Mouse (Mus musculus): Measurements from ENCODE around the gene Mcu. TPM values are rescaled to one million over a fixed set of nuclear protein-coding genes. Genes with fewer than 3 reads are reported as not detected.

The Mcu gene
- 32.4 and 34.1 TPM in 2 replicates for polyA plus RNA-seq (2012; rRNA removed)

- WGBS, result under 1% methylated on average over 36 of the region's 36 CpGs
- TF ChIP-seq POLR2A (IDR thresholded peaks at IDR 0.05; ENCODE audit: borderline replicate concordance, insufficient read depth, low read length) (peak; percentile 88), CTCF (IDR thresholded peaks at IDR 0.05; ENCODE audit: borderline replicate concordance, insufficient read depth, low read depth, low read length) (no peak)
- peak within 1 kb of the TSS; percentile 30 for H3K27ac ChIP-seq (ENCODE audit: insufficient read depth, low read length)
- DNase-seq, result peak; percentile 97 to 98
- peak within 1 kb of the TSS; percentile 63 for H3K4me3 ChIP-seq (replicated peaks; ENCODE audit: insufficient read depth, low read depth, low read length)
- H3K4me1 ChIP-seq (ENCODE audit: control insufficient read depth, insufficient read depth, low read length), result peaks cover 6% of the 10 kb centered on the region; the same call in 1 of the 2 replicates
- H3K27me3 ChIP-seq (ENCODE audit: control insufficient read depth, insufficient read depth, low read length), result no peaks in the 10 kb centered on the region
Measured at GRCm38 (mm10) chr10:59616522-59616921, at the start of gene Mcu. Mcu (minus strand) TSS chr10:59616692.

DNA sequence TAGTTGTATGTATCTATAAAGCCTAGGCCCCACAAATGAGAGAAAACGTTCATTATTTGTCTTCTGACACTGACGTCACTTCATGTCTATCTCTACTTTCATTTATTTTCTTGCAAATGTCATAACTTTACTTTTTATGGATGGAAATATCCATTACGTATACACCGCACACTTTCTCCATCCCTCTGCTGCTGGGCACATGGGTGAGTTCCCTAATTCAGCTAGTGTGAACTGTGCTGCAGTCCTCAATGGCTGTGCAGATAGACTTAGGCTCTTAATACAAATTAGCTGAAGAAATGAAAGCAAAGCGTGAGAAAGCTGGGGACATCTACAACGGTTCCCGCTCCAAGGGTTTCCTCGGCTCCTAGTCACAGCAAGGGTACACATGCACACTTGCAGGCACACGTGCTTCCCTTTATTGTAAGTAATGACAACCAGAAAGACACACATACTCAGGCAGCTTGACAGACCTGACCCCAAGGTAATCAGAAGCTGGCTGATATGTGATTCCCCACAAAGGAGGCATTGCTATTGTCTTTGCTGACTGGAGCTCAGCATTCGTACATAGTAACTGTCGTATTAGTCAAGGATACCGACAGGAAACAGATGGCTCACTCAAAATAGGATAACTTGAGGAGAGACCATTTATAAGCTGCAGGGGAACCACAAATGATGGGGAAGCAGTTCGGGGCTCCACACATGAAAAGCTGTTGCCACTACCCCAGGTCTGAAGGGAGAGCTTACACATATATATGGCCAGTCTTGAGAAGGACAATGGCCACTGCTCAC, 49.2 kb upstream of the Mcu start:
- TF ChIP-seq POLR2A (IDR thresholded peaks at IDR 0.05; ENCODE audit: borderline replicate concordance, insufficient read depth, low read length) (no peak), CTCF (IDR thresholded peaks at IDR 0.05; ENCODE audit: borderline replicate concordance, insufficient read depth, low read depth, low read length) (no peak)
- Histone ChIP-seq H3K27me3 (ENCODE audit: control insufficient read depth, insufficient read depth, low read length) (no peaks in the 10 kb centered on the region), H3K27ac (ENCODE audit: insufficient read depth, low read length) (no peak overlapping the region), H3K4me3 (replicated peaks; ENCODE audit: insufficient read depth, low read depth, low read length) (no peak overlapping the region), H3K4me1 (ENCODE audit: control insufficient read depth, insufficient read depth, low read length) (peaks cover 10% of the 10 kb centered on the region; the same call in 1 of the 2 replicates)
- DNase-seq, result peak; percentile 13 to 41
- 59% methylated on average over 13 of the region's 13 CpGs for WGBS

DNA sequence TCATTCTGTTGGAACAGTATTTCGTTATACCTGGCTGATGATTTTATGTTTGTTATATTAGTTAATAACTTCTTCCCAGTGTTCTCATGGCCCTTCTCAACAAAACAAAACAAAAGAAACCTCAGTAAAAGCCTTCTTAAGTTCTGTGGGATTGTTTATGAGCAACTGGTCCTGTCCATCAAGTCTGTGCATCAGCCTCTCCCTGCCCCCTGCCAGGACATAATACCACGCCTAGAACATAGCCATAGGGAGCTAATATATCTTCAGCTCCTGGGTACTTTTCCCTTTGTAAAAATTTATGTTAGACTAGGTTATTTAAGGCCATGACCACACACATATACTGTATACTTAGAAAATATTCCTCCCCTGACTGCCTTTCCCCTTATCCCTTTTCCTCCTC, 48.3 kb upstream of the Mcu start:
- peaks cover 10% of the 10 kb centered on the region; the same call in 1 of the 2 replicates for H3K4me1 ChIP-seq (ENCODE audit: control insufficient read depth, insufficient read depth, low read length)
- WGBS, result 61% methylated on average over 2 of the region's 2 CpGs
- H3K4me3 ChIP-seq (replicated peaks; ENCODE audit: insufficient read depth, low read depth, low read length), result no peak overlapping the region
- H3K27ac ChIP-seq (ENCODE audit: insufficient read depth, low read length), result no peak overlapping the region
- H3K27me3 ChIP-seq (ENCODE audit: control insufficient read depth, insufficient read depth, low read length), result no peaks in the 10 kb centered on the region
- no peak for TF ChIP-seq CTCF (IDR thresholded peaks at IDR 0.05; ENCODE audit: borderline replicate concordance, insufficient read depth, low read depth, low read length)
- TF ChIP-seq POLR2A (IDR thresholded peaks at IDR 0.05; ENCODE audit: borderline replicate concordance, insufficient read depth, low read length), result no peak
- DNase-seq, result no peak

GRCm38 (mm10) chr10:59656799-59657198, 40.3 kb upstream of the Mcu start:
- no peak for TF ChIP-seq POLR2A (IDR thresholded peaks at IDR 0.05; ENCODE audit: borderline replicate concordance, insufficient read depth, low read length)
- TF ChIP-seq CTCF (IDR thresholded peaks at IDR 0.05; ENCODE audit: borderline replicate concordance, insufficient read depth, low read depth, low read length), result no peak
- WGBS, result 89% methylated on average over 13 of the region's 13 CpGs
- H3K4me1 ChIP-seq (ENCODE audit: control insufficient read depth, insufficient read depth, low read length), result no peaks in the 10 kb centered on the region
- DNase-seq, result no peak
- no peaks in the 10 kb centered on the region for H3K27me3 ChIP-seq (ENCODE audit: control insufficient read depth, insufficient read depth, low read length)
- H3K4me3 ChIP-seq (replicated peaks; ENCODE audit: insufficient read depth, low read depth, low read length), result no peak overlapping the region
- H3K27ac ChIP-seq (ENCODE audit: insufficient read depth, low read length), result no peak overlapping the region

DNA sequence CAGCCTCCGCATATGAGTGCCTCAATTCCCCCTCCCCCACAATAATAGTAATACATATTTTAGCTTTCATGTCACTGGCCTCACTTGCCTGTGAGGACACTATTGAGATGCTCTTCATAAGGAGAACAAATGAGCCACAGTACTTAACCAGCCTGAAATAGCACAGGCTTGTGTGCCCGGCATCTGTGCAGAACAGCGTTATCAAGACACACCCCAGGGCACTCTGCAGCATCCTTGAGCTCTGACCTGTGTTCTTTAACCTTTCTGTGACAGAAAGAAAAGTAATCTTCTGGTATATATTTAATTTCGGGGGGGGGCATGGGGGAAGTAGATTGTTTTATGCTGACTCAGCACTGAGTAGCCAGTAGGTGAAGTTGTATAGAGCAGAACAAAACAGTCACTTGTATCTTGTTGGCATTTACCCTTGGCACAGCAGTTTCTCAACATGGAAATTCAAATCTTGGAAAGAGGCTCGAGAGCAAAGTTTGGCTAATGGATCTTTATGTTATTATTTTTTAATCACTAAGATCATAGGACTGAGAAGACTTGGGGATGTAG, 30.4 kb upstream of the Mcu start:
- 86% methylated on average over 5 of the region's 5 CpGs for WGBS
- Histone ChIP-seq H3K4me3 (replicated peaks; ENCODE audit: insufficient read depth, low read depth, low read length) (no peak overlapping the region), H3K4me1 (ENCODE audit: control insufficient read depth, insufficient read depth, low read length) (peaks cover 8% of the 10 kb centered on the region; the same call in 1 of the 2 replicates), H3K27ac (ENCODE audit: insufficient read depth, low read length) (no peak overlapping the region), H3K27me3 (ENCODE audit: control insufficient read depth, insufficient read depth, low read length) (no peaks in the 10 kb centered on the region)
- no peak for DNase-seq
- TF ChIP-seq POLR2A (IDR thresholded peaks at IDR 0.05; ENCODE audit: borderline replicate concordance, insufficient read depth, low read length) (no peak), CTCF (IDR thresholded peaks at IDR 0.05; ENCODE audit: borderline replicate concordance, insufficient read depth, low read depth, low read length) (no peak)

DNA sequence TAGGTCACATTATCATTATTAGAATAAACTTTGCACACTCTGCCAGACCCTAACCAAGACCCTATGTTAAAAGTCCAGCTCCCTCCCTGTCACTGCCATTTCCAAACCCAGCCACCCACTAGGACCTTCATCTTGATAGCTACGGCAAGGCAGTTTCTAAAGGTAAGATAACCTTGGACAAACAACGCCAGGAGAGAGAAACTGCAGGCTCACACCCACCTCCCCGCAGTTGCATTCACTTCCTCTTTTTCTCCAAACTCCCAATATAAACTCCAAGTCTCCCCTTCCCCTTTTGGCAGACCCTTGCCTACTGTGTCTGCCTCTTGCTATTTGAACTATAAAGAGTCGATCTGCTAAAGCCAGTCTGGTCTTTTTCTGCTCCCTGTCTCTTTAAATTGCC, 28.7 kb upstream of the Mcu start:
- no peak for TF ChIP-seq POLR2A (IDR thresholded peaks at IDR 0.05; ENCODE audit: borderline replicate concordance, insufficient read depth, low read length)
- no peak for TF ChIP-seq CTCF (IDR thresholded peaks at IDR 0.05; ENCODE audit: borderline replicate concordance, insufficient read depth, low read depth, low read length)
- Histone ChIP-seq H3K27ac (ENCODE audit: insufficient read depth, low read length) (no peak overlapping the region), H3K4me3 (replicated peaks; ENCODE audit: insufficient read depth, low read depth, low read length) (no peak overlapping the region), H3K27me3 (ENCODE audit: control insufficient read depth, insufficient read depth, low read length) (no peaks in the 10 kb centered on the region), H3K4me1 (ENCODE audit: control insufficient read depth, insufficient read depth, low read length) (peaks cover 8% of the 10 kb centered on the region; the same call in 1 of the 2 replicates)
- 93% methylated on average over 4 of the region's 4 CpGs for WGBS
- DNase-seq, result no peak

- Histone ChIP-seq H3K4me1 (ENCODE audit: control insufficient read depth, insufficient read depth, low read length) (peaks cover 8% of the 10 kb centered on the region; the same call in 1 of the 2 replicates), H3K27me3 (ENCODE audit: control insufficient read depth, insufficient read depth, low read length) (no peaks in the 10 kb centered on the region), H3K27ac (ENCODE audit: insufficient read depth, low read length) (no peak overlapping the region), H3K4me3 (replicated peaks; ENCODE audit: insufficient read depth, low read depth, low read length) (no peak overlapping the region)
- DNase-seq, result no peak
- 84% methylated on average over 2 of the region's 2 CpGs for WGBS
- TF ChIP-seq POLR2A (IDR thresholded peaks at IDR 0.05; ENCODE audit: borderline replicate concordance, insufficient read depth, low read length) (no peak), CTCF (IDR thresholded peaks at IDR 0.05; ENCODE audit: borderline replicate concordance, insufficient read depth, low read depth, low read length) (no peak)
Measured at GRCm38 (mm10) chr10:59644710-59645109, 28.2 kb upstream of the Mcu start.

- peaks cover 8% of the 10 kb centered on the region; the same call in 1 of the 2 replicates for H3K4me1 ChIP-seq (ENCODE audit: control insufficient read depth, insufficient read depth, low read length)
- WGBS, result 79% methylated on average over 9 of the region's 9 CpGs
- no peak overlapping the region for H3K4me3 ChIP-seq (replicated peaks; ENCODE audit: insufficient read depth, low read depth, low read length)
- TF ChIP-seq CTCF (IDR thresholded peaks at IDR 0.05; ENCODE audit: borderline replicate concordance, insufficient read depth, low read depth, low read length), result no peak
- no peak for TF ChIP-seq POLR2A (IDR thresholded peaks at IDR 0.05; ENCODE audit: borderline replicate concordance, insufficient read depth, low read length)
- no peak overlapping the region for H3K27ac ChIP-seq (ENCODE audit: insufficient read depth, low read length)
- no peaks in the 10 kb centered on the region for H3K27me3 ChIP-seq (ENCODE audit: control insufficient read depth, insufficient read depth, low read length)
- DNase-seq, result no peak
Measured at GRCm38 (mm10) chr10:59643645-59644044, 27.2 kb upstream of the Mcu start.
